ENCODE assay signal across 8 mouse cellular contexts in the genomic region with DNA sequence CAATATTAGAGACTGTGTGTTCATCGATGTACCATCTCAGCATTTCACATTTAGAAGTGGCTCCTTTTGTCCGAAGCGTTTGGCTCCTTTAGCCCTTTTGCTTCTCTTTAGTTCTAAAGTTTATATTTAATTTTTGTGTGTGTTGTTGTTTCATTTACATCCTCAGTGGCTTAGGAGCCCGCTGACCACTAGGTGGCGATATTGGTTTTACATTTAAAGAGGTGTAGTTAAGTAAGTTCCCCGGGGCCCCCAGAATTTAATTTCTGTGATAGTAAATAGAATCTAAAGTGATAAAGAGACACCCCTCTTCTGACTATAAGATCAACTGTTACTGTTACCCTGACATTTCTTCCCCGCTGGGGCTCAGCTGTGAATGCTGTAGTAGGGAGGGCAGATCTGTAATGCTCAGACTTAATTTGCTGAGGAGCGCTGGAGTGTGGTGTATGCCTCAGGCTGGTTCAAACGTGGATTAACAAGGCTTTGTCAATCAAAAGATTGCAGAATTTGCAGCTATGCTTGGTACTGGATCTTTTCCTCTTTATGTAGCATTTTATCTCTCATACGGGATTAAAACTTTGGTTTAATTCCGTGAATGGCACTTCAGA. TPM values are rescaled to one million over a fixed set of nuclear protein-coding genes. Genes with fewer than 3 reads are reported as not detected.
A peak's percentile ranks its signal among the peaks of the same experiment; 100 is the strongest.
DNase-seq lines count a peak whose midpoint lies in the region; ATAC-seq lines count a peak whose summit lies in the region.

No protein-coding gene starts in this region.

- H3K27ac ChIP-seq in kidney, embryonic 16.5 days (ENCODE audit: low read length) = no peak overlapping the region
- no peak overlapping the region for H3K27ac ChIP-seq in hindbrain, embryonic 11.5 days (ENCODE audit: low read depth, low read length)

- intact Hi-C loops in left cerebral cortex, postnatal 10 days (cut with DNase I) = loop anchor here (5.0 kb wide), 2 partner anchors 139 to 309 kb away; no protein-coding TSS in a partner anchor

- 0 out of 2 replicates have a peak, but pooled peaks cover 6% of the 10 kb centered on the region for H3K9me3 ChIP-seq in kidney, embryonic 16.5 days (ENCODE audit: low read length)
- H3K9me3 ChIP-seq in hindbrain, embryonic 11.5 days (ENCODE audit: control insufficient read depth, low read length) = no peaks in the 10 kb centered on the region

- no peak overlapping the region for H3K9ac ChIP-seq in kidney, embryonic 16.5 days (replicated peaks; ENCODE audit: low read length)
- no peak overlapping the region for H3K9ac ChIP-seq in hindbrain, embryonic 11.5 days (ENCODE audit: low read depth, low read length)

- DNase-seq in kidney, adult 18-20 months = peak; percentile 32
- DNase-seq in adrenal gland, adult 2 months = peak; percentile 49
- DNase-seq in fibroblast of lung, adult 2 months (ENCODE audit: low read depth) = peak; percentile 20
- peak; percentile 82 for DNase-seq in hindbrain, embryonic 11.5 days (ENCODE audit: low spot score)
- DNase-seq in left cerebral cortex, postnatal 10 days (ENCODE audit: extremely low spot score in 1 of 2, low spot score in 2 of 2) = peak; percentile 46 to 64
- peak; percentile 12 to 19 for DNase-seq in natural killer cell, adult 2 months (ENCODE audit: low spot score in 2 of 2)
- DNase-seq in thymus, postnatal 10 days (ENCODE audit: low spot score in 2 of 2) = peak; percentile 19 to 69

- no peaks in the 10 kb centered on the region for H3K4me1 ChIP-seq in kidney, embryonic 16.5 days (ENCODE audit: insufficient read depth, low read length)
- no peaks in the 10 kb centered on the region for H3K4me1 ChIP-seq in hindbrain, embryonic 11.5 days (replicated peaks; ENCODE audit: control insufficient read depth, insufficient read depth, low read length)

- peaks cover 6% of the 10 kb centered on the region; the same call in 1 of the 2 replicates for H3K36me3 ChIP-seq in kidney, embryonic 16.5 days (ENCODE audit: insufficient read depth, low read length)
- H3K36me3 ChIP-seq in hindbrain, embryonic 11.5 days (ENCODE audit: control insufficient read depth, insufficient read depth, low read length) = no peaks in the 10 kb centered on the region

- no peak for ATAC-seq in kidney, embryonic 16.5 days (ENCODE audit: low FRiP score, low TSS enrichment)
- ATAC-seq in hindbrain, embryonic 11.5 days (ENCODE audit: low FRiP score) = peak; percentile 70; the same call in 1 of the 2 replicates

- no peak overlapping the region for H3K4me2 ChIP-seq in kidney, embryonic 16.5 days (replicated peaks; ENCODE audit: low read depth, low read length)
- H3K4me2 ChIP-seq in hindbrain, embryonic 11.5 days (replicated peaks; ENCODE audit: low read depth, low read length) = no peak overlapping the region

- H3K27me3 ChIP-seq in kidney, embryonic 16.5 days (ENCODE audit: insufficient read depth, low read length) = no peaks in the 10 kb centered on the region
- no peaks in the 10 kb centered on the region for H3K27me3 ChIP-seq in hindbrain, embryonic 11.5 days (ENCODE audit: control insufficient read depth, insufficient read depth, low read length)

- 50% methylated on average over 11 of the region's 11 CpGs for WGBS in kidney, embryonic 16.5 days
- 52% methylated on average over 11 of the region's 11 CpGs for WGBS in hindbrain, embryonic 11.5 days

- H3K4me3 ChIP-seq in kidney, embryonic 16.5 days (ENCODE audit: low read length) = no peak overlapping the region
- no peak overlapping the region for H3K4me3 ChIP-seq in hindbrain, embryonic 11.5 days (ENCODE audit: low read depth, low read length)

RNA-seq across cellular contexts. Expression of gene B3glct, which starts 35.2 kb away (rescaled TPM):
- polyA plus RNA-seq in kidney, embryonic 16.5 days (2015; fragmentation: Nextera tagmentation; extraction: Ambion mirVana) = 17.4 and 17.5 TPM in 2 replicates
- total RNA-seq in adrenal gland, adult 2 months (2021) = 10 to 100 TPM; 20.3 to 24.7 TPM
- polyA plus RNA-seq in adrenal gland, adult 2 months (2012; rRNA removed) = 8.1 and 11.2 TPM in 2 replicates
- 15.3 and 15.8 TPM in 2 replicates for polyA plus RNA-seq in hindbrain, embryonic 11.5 days (2014; fragmentation: Nextera tagmentation; extraction: Ambion mirVana)
- total RNA-seq in left cerebral cortex, postnatal 10 days (2021) = 10 to 100 TPM; 25.2 to 28.1 TPM

Comparison
In these comparisons a context has a peak if more than half of its experiments do, and no peak if none do; other contexts are left out.
1. DNase-seq: peak in every context shown above with its lines; median percentile 82 in hindbrain, embryonic 11.5 days; 55 in left cerebral cortex, postnatal 10 days; 49 in adrenal gland, adult 2 months; 44 in thymus, postnatal 10 days; 32 in kidney, adult 18-20 months; 20 in fibroblast of lung, adult 2 months; 16 in natural killer cell, adult 2 months.